Mouse (Mus musculus): ENCODE data around the gene Sik3.

- no peak for TF ChIP-seq CTCF (IDR thresholded peaks at IDR 0.05; ENCODE audit: extremely low read depth, insufficient read depth, low read length)
- no peak for TF ChIP-seq POLR2A (IDR thresholded peaks at IDR 0.05; ENCODE audit: extremely low read depth, insufficient read depth, low read length)
Measured at GRCm38 (mm10) chr9:46173919-46174318, 161.3 kb downstream of the Sik3 start.

Data from cortical plate, adult 2 months (tissue).